Mouse (Mus musculus): Measurements from ENCODE around the gene Abcc9. TPM values are rescaled to one million over a fixed set of nuclear protein-coding genes. Genes with fewer than 3 reads are reported as not detected.

The Abcc9 gene
- polyA plus RNA-seq, 1 experiment from 2014 or later, result 2.4 TPM

DNA sequence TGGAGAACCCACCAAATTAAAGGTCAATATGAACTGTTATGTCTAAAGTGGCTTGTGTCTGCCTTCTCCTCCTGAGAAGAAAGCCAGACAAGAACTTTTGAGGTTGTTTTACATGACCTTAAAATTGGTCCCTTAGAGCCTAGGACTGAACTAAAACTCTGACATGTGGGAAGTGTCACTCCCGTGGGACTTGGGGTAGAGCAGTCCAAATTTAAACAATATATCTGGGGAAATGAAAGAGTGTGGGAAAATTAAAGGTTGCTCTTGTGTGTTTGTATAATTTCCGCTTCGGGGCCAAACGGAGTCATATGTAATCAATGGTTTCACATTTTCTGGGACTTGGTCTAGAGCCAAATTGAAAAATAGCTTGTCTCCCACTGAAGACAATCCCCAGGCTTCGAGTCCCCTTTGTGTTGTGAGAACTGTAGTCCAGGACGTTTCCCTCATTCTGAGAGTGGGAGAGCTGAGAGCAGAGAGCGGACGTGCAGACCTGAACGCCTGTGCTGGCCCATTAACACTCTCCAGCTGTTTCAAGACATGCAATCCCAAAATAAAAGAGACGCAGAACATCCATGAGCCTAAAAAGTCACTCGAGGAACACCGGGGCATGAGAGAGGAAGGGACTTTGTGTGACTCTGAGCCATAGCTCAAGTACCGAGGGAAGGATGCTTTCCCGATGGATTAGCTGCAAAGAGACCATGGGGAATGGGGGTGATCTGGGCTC is 30.6 kb upstream of the Abcc9 start:
- Histone ChIP-seq H3K9ac (no peak overlapping the region), H3K4me1 (no peaks in the 10 kb centered on the region), H3K27me3 (replicated peaks) (no peaks in the 10 kb centered on the region), H3K4me3 (no peak overlapping the region), H3K36me3 (no peaks in the 10 kb centered on the region), H3K9me3 (no peaks in the 10 kb centered on the region), H3K4me2 (replicated peaks) (no peak overlapping the region), H3K27ac (no peak overlapping the region)
- 80% methylated on average over 14 of the region's 14 CpGs for WGBS
- ATAC-seq (ENCODE audit: low FRiP score, low read depth), result no peak

DNA sequence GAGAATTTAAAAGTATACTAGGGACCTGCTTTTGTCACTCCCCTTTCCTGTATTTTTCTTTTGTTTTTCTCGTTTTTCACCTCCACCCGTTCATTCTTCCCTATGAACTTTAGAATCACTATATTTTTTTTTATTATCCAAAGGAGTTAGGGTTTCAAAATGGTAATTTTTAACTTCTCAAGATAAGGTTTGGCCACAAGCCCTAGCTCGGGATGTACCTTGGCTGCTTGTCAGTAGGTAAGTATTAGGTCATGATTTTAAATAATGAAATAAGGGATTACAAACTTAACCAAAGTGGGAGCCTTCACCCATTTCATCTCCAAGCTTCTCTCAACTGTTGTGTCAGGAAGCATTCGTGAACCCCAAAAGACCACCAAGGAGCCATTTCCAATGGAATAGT is 23.9 kb upstream of the Abcc9 start:
- Histone ChIP-seq H3K9ac (no peak overlapping the region), H3K4me2 (replicated peaks) (no peak overlapping the region), H3K9me3 (0 out of 2 replicates have a peak, but pooled peaks cover 3% of the 10 kb centered on the region), H3K27ac (no peak overlapping the region), H3K36me3 (no peaks in the 10 kb centered on the region), H3K4me3 (no peak overlapping the region), H3K4me1 (no peaks in the 10 kb centered on the region), H3K27me3 (replicated peaks) (no peaks in the 10 kb centered on the region)
- ATAC-seq (ENCODE audit: low FRiP score, low read depth), result no peak
- 88% methylated on average over 4 of the region's 4 CpGs for WGBS

DNA sequence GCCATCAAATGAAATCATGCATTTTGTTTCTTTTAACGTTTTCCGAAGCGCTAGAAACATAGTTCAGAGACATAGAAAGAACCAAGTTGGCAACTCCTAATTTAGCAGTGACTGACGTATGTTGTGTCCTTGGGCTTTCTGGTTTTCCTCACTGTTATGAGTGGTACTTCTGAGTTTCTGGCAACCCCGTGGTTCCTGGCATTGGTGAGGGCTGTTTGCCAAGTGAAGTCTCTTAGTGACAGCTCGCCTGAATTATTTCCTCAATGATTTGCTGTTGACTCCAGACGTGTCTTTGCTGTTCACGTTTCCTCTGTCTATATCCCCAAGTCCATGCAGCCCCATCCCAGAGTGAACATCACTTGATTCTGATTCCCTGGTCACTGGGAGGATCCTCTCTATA is 19.6 kb upstream of the Abcc9 start:
- no peak for ATAC-seq (ENCODE audit: low FRiP score, low read depth)
- 91% methylated on average over 8 of the region's 8 CpGs for WGBS
- Histone ChIP-seq H3K36me3 (no peaks in the 10 kb centered on the region), H3K9me3 (0 out of 2 replicates have a peak, but pooled peaks cover 3% of the 10 kb centered on the region), H3K4me3 (no peak overlapping the region), H3K27ac (no peak overlapping the region), H3K9ac (no peak overlapping the region), H3K27me3 (replicated peaks) (no peaks in the 10 kb centered on the region), H3K4me1 (no peaks in the 10 kb centered on the region), H3K4me2 (replicated peaks) (no peak overlapping the region)

DNA sequence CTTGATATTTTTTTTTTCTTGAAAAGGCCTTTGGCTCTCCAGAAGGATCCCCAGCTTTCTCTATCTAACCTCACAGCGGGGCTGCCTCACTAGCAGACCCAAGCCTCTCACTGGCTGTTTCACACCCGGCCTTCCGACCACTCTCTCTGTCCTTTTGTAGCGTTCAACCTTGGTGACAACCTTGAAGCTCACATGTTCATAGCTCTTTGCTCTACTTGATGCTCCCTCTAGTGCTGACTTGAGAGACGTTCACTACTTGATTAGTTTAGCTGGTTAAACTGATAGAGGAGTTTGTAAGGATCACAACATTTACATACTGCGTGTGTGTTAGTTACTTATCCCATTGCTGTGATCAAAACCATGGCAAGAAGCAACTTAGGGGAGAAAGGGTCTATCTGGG is 18.5 kb upstream of the Abcc9 start:
- H3K9ac ChIP-seq, result no peak overlapping the region
- H3K27ac ChIP-seq, result no peak overlapping the region
- no peaks in the 10 kb centered on the region for H3K27me3 ChIP-seq (replicated peaks)
- H3K36me3 ChIP-seq, result no peaks in the 10 kb centered on the region
- no peak for ATAC-seq (ENCODE audit: low FRiP score, low read depth)
- H3K4me3 ChIP-seq, result no peak overlapping the region
- WGBS, result 75% methylated on average over 6 of the region's 6 CpGs
- H3K4me2 ChIP-seq (replicated peaks), result no peak overlapping the region
- no peaks in the 10 kb centered on the region for H3K4me1 ChIP-seq
- 0 out of 2 replicates have a peak, but pooled peaks cover 3% of the 10 kb centered on the region for H3K9me3 ChIP-seq

DNA sequence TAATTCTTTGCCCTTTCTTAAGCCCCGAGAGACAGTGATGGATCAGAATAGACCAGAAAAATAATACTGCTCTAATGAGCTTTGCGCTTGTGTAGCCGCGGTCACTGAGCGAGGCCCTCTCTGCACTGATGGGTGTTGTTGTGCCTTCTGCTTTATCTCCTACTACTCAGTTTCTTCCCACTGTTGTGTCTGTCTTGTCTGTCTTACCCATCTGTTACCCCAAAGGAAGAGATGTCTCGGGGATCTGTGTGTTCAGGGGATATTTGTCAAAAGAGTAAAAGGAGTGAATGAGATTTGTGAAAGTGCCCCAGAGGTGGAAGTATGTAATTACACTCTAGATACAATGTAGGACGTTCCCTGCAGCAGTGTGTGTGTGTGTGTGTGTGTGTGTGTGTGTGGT is 16.1 kb upstream of the Abcc9 start:
- no peak overlapping the region for H3K27ac ChIP-seq
- 81% methylated on average over 7 of the region's 7 CpGs for WGBS
- no peaks in the 10 kb centered on the region for H3K36me3 ChIP-seq
- H3K27me3 ChIP-seq (replicated peaks), result no peaks in the 10 kb centered on the region
- no peak overlapping the region for H3K9ac ChIP-seq
- ATAC-seq (ENCODE audit: low FRiP score, low read depth), result no peak
- H3K4me3 ChIP-seq, result no peak overlapping the region
- no peak overlapping the region for H3K4me2 ChIP-seq (replicated peaks)
- H3K4me1 ChIP-seq, result no peaks in the 10 kb centered on the region
- H3K9me3 ChIP-seq, result 0 out of 2 replicates have a peak, but pooled peaks cover 2% of the 10 kb centered on the region

DNA sequence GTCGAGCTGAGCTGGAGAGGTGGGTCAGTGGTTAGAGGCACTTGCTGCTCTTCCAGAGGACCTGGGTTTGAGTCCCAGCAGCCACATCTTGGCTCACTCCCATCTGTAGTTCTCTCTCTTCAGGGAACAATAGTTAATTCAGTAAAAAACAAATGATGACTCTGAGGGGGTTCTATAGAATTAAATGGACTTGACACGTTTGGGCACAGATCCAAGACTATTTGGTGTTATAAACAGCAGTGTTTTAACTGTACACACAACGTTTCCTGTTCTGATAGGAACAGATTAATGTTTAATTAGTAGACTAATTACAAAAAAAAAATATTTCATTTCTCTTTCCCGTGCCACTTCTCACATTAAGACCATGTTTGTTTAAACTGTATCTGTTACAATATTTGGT is 15.1 kb upstream of the Abcc9 start:
- Histone ChIP-seq H3K27ac (no peak overlapping the region), H3K9me3 (no peaks in the 10 kb centered on the region), H3K4me3 (no peak overlapping the region), H3K4me1 (no peaks in the 10 kb centered on the region), H3K4me2 (replicated peaks) (no peak overlapping the region), H3K9ac (no peak overlapping the region), H3K36me3 (no peaks in the 10 kb centered on the region), H3K27me3 (replicated peaks) (no peaks in the 10 kb centered on the region)
- ATAC-seq (ENCODE audit: low FRiP score, low read depth), result no peak
- 72% methylated on average over 4 of the region's 4 CpGs for whole genome bisulfite sequencing

DNA sequence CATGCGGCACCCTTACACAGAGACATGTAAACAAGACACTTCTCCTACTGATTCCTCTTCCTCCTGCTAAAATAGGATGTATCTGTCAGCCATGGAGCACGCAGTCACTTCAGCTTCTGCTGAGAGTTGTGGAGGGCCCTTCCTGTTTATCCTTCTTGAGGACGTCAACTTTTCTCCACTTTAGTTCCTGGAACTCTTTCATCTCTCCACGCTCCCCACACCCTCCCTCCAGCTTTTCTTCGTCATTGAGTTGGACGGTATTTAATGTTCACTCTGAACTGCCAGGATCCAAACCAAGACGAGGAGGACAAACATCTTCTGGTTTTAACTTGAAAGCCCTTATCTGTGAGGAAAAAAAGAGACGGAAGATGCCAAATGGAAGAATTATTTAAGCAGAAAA is 12.9 kb upstream of the Abcc9 start:
- WGBS, result 91% methylated on average over 8 of the region's 8 CpGs
- Histone ChIP-seq H3K27me3 (replicated peaks) (no peaks in the 10 kb centered on the region), H3K27ac (no peak overlapping the region), H3K4me1 (no peaks in the 10 kb centered on the region), H3K9ac (no peak overlapping the region), H3K4me2 (replicated peaks) (no peak overlapping the region), H3K4me3 (no peak overlapping the region), H3K9me3 (no peaks in the 10 kb centered on the region), H3K36me3 (no peaks in the 10 kb centered on the region)
- no peak for ATAC-seq (ENCODE audit: low FRiP score, low read depth)

DNA sequence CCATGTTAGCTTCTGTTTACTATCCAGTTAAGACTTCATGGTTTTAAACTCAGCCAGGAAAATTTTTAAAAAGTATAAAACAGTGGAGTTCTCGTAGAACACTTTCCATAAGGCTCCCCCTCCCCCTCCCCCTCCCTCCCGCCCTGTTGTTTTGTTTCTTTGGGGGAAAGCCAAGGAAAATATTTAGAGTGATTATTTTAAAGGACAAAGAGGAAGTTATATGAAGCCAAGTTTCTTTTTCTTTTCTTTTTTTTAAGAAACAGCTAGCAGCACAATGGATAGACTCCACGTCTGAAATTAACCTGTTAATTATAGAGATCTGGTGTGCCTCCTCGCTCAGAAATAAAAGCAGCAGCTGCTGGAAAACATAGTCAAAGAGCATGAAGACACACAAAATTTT is 9.0 kb upstream of the Abcc9 start:
- no peak overlapping the region for H3K9ac ChIP-seq
- H3K4me3 ChIP-seq, result no peak overlapping the region
- H3K36me3 ChIP-seq, result no peaks in the 10 kb centered on the region
- H3K27me3 ChIP-seq (replicated peaks), result no peaks in the 10 kb centered on the region
- no peak overlapping the region for H3K27ac ChIP-seq
- H3K4me2 ChIP-seq (replicated peaks), result no peak overlapping the region
- H3K9me3 ChIP-seq, result 0 out of 2 replicates have a peak, but pooled peaks cover 3% of the 10 kb centered on the region
- ATAC-seq (ENCODE audit: low FRiP score, low read depth), result no peak
- WGBS, result 59% methylated on average over 4 of the region's 4 CpGs
- no peaks in the 10 kb centered on the region for H3K4me1 ChIP-seq

DNA sequence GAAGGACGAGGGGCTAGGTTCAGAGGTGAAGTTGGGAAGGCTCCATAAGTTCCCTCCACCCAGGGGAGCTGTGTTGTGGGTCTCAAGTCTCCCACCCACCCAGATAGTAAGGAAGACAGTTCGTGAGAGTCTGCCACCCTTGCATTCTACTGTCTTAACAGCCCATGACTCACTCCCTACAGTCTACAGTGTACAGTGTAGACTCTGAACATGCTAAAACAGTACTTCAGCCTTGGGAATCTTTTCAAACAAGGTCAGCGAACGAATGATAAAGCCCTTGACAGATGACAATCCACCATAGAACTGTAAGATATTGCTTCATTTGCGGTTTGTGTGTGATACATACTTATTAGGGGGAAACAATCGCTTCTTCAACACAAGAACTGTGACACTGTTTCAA is 8.6 kb upstream of the Abcc9 start:
- Histone ChIP-seq H3K9ac (no peak overlapping the region), H3K4me3 (no peak overlapping the region), H3K36me3 (no peaks in the 10 kb centered on the region), H3K27me3 (replicated peaks) (no peaks in the 10 kb centered on the region), H3K4me1 (no peaks in the 10 kb centered on the region), H3K4me2 (replicated peaks) (no peak overlapping the region), H3K27ac (no peak overlapping the region), H3K9me3 (0 out of 2 replicates have a peak, but pooled peaks cover 3% of the 10 kb centered on the region)
- no peak for ATAC-seq (ENCODE audit: low FRiP score, low read depth)
- WGBS, result 85% methylated on average over 6 of the region's 6 CpGs

DNA sequence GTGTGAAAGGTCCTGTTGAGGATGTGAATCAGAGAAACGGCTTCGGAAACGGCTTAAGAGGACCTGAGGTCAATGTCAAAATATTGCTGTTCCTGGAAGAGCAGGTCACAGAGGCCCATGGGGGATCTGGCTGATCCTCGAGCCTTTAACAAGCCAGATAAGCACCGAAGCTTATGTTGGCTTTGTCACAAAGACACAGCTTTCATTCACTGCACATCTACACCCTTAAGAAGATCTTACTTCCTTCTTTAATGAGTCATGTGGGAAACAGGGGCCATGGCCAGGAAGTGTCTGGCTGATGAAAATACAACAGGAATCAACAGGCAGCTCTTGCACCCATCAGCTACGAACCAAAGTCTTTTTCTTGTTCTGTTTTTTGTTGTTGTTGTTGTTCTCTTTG is 6.3 kb upstream of the Abcc9 start:
- H3K4me3 ChIP-seq, result no peak overlapping the region
- H3K27me3 ChIP-seq (replicated peaks), result 0 out of 2 replicates have a peak, but pooled peaks cover 3% of the 10 kb centered on the region
- H3K9ac ChIP-seq, result no peak overlapping the region
- no peak overlapping the region for H3K4me2 ChIP-seq (replicated peaks)
- ATAC-seq (ENCODE audit: low FRiP score, low read depth), result no peak
- 0 out of 2 replicates have a peak, but pooled peaks cover 3% of the 10 kb centered on the region for H3K9me3 ChIP-seq
- no peaks in the 10 kb centered on the region for H3K4me1 ChIP-seq
- 82% methylated on average over 6 of the region's 6 CpGs for WGBS
- H3K36me3 ChIP-seq, result no peaks in the 10 kb centered on the region
- H3K27ac ChIP-seq, result no peak overlapping the region

DNA sequence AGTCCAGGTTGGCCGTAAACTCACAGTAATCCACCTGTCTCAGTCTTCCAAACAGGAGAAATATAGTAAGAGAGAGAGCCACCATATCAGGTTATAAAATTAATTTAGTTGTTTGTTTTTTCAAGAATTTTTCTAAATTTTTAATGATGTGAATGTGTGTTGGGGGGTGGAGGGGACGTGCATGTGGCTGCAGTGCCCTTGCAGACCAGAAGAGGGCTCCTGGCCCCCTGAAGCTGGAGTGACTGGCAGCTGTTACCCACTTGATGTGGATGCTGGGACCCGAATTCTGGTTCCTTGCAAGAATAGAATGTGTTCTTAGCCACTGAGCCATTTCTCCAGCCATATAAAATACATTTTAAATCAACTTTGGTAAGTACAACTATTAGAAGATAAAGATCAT is 4.6 kb upstream of the Abcc9 start:
- no peak overlapping the region for H3K4me3 ChIP-seq
- no peak for ATAC-seq (ENCODE audit: low FRiP score, low read depth)
- H3K4me1 ChIP-seq, result peaks cover 10% of the 10 kb centered on the region
- H3K36me3 ChIP-seq, result no peaks in the 10 kb centered on the region
- no peak overlapping the region for H3K27ac ChIP-seq
- 81% methylated on average over 3 of the region's 3 CpGs for WGBS
- 0 out of 2 replicates have a peak, but pooled peaks cover 3% of the 10 kb centered on the region for H3K9me3 ChIP-seq
- H3K9ac ChIP-seq, result no peak overlapping the region
- 0 out of 2 replicates have a peak, but pooled peaks cover 4% of the 10 kb centered on the region for H3K27me3 ChIP-seq (replicated peaks)
- no peak overlapping the region for H3K4me2 ChIP-seq (replicated peaks)

DNA sequence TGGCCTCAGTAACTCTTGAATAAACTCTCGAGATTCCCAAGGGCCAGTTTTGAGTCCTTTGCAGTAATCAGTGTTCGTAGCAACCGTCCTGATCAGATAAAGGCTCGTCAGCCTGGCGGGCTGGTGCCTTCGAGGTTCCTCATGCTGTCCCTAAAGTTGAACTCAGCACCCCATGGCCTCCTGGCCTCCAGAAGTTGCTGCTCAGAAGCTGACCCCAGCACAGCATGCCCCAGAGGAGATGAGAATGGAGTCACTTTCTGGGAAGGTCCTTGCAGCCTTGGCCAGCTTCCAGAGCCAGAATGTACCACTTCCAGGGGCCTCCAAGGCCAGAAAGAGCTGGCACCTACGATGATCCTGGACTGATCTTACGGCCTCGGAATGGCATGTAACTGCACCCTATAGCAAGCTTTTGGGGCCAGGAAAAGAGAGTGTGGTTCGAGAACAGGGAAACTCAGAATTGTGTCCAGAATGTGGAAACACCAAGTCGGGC is 1.4 kb upstream of the Abcc9 start:
- Histone ChIP-seq H3K27me3 (replicated peaks) (0 out of 2 replicates have a peak, but pooled peaks cover 7% of the 10 kb centered on the region), H3K9me3 (no peaks in the 10 kb centered on the region), H3K4me2 (replicated peaks) (no peak overlapping the region), H3K4me3 (no peak overlapping the region), H3K27ac (no peak overlapping the region), H3K9ac (no peak overlapping the region), H3K36me3 (no peaks in the 10 kb centered on the region), H3K4me1 (peaks cover 10% of the 10 kb centered on the region)
- ATAC-seq (ENCODE audit: low FRiP score, low read depth), result no peak
- WGBS, result 83% methylated on average over 11 of the region's 11 CpGs

DNA sequence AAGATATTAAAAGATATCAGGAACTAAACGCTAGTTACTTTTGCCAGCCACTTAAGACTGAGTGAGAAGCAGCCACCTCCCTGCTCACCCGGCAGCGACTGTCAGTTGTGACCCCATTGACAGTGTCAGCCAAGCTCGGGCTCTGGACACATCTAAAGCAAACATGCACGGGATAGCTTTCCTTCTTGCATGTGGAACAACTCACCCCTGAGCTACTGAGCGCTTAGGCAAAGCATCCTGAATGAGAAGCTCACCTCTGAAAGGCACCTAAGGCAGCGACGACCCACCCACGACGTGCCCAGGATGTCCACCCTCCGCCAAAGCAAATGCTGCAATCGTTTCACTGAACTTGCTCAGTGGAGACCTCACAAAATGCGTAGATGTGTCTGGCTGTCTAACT is 954 bp downstream of the Abcc9 start:
- no peaks in the 10 kb centered on the region for H3K9me3 ChIP-seq
- WGBS, result 76% methylated on average over 13 of the region's 13 CpGs
- no peak overlapping the region for H3K27ac ChIP-seq
- no peaks in the 10 kb centered on the region for H3K36me3 ChIP-seq
- no peak for ATAC-seq (ENCODE audit: low FRiP score, low read depth)
- H3K4me3 ChIP-seq, result no peak overlapping the region
- no peak overlapping the region for H3K9ac ChIP-seq
- H3K27me3 ChIP-seq (replicated peaks), result 0 out of 2 replicates have a peak, but pooled peaks cover 7% of the 10 kb centered on the region
- H3K4me1 ChIP-seq, result peaks cover 10% of the 10 kb centered on the region
- no peak overlapping the region for H3K4me2 ChIP-seq (replicated peaks)

Data from neural tube, embryonic 12.5 days (tissue).